Mouse (Mus musculus): ENCODE data around the gene Rbm43. TPM values are rescaled to one million over a fixed set of nuclear protein-coding genes. Genes with fewer than 3 reads are reported as not detected.
"Not testable (repeated sequence)": the region's sequence is repeated elsewhere in the genome, so short reads cannot be mapped to it uniquely, and the experiment has no call there.

Gene Rbm43
- polyA plus RNA-seq, 1 experiment from 2014 or later: 29.2 TPM

- H3K9ac ChIP-seq (ENCODE audit: low read depth, low read length): no peak overlapping the region
- H3K27ac ChIP-seq (ENCODE audit: low read depth, low read length): no peak overlapping the region
- H3K36me3 ChIP-seq (ENCODE audit: control insufficient read depth, insufficient read depth, low read length): no peaks in the 10 kb centered on the region
- ATAC-seq (replicated peaks; ENCODE audit: low FRiP score) (no peak), DNase-seq (ENCODE audit: low spot score) (no peak)
- H3K4me3 ChIP-seq (ENCODE audit: low read depth, low read length): no peak overlapping the region
- H3K4me1 ChIP-seq (replicated peaks; ENCODE audit: control insufficient read depth, insufficient read depth, low read length): no peaks in the 10 kb centered on the region
- WGBS: 79% methylated on average over 12 of the region's 12 CpGs
- no peak overlapping the region for H3K4me2 ChIP-seq
- H3K27me3 ChIP-seq (replicated peaks; ENCODE audit: control insufficient read depth, insufficient read depth, low read length): no peaks in the 10 kb centered on the region
- H3K9me3 ChIP-seq (ENCODE audit: control insufficient read depth, low read length): no peaks in the 10 kb centered on the region
Observed at GRCm38 (mm10) chr2:51892411-51892901, 42.5 kb downstream of the Rbm43 start.

- Histone ChIP-seq H3K27me3 (replicated peaks; ENCODE audit: control insufficient read depth, insufficient read depth, low read length) (no peaks in the 10 kb centered on the region), H3K9me3 (ENCODE audit: control insufficient read depth, low read length) (no peaks in the 10 kb centered on the region), H3K4me3 (ENCODE audit: low read depth, low read length) (no peak overlapping the region), H3K4me1 (replicated peaks; ENCODE audit: control insufficient read depth, insufficient read depth, low read length) (no peaks in the 10 kb centered on the region), H3K27ac (ENCODE audit: low read depth, low read length) (no peak overlapping the region), H3K36me3 (ENCODE audit: control insufficient read depth, insufficient read depth, low read length) (no peaks in the 10 kb centered on the region), H3K9ac (ENCODE audit: low read depth, low read length) (no peak overlapping the region), H3K4me2 (no peak overlapping the region)
- no peak for ATAC-seq (replicated peaks; ENCODE audit: low FRiP score)
- 80% methylated on average over 4 of the region's 4 CpGs for WGBS
- no peak for DNase-seq (ENCODE audit: low spot score)
Observed at GRCm38 (mm10) chr2:51890961-51891360, 44.0 kb downstream of the Rbm43 start.

GRCm38 (mm10) chr2:51890139-51890538 lies 44.8 kb downstream of the Rbm43 start:
- ATAC-seq (replicated peaks; ENCODE audit: low FRiP score); H3K9ac ChIP-seq (ENCODE audit: low read depth, low read length); H3K4me2 ChIP-seq; H3K4me3 ChIP-seq (ENCODE audit: low read depth, low read length); H3K36me3 ChIP-seq (ENCODE audit: control insufficient read depth, insufficient read depth, low read length); H3K4me1 ChIP-seq (replicated peaks; ENCODE audit: control insufficient read depth, insufficient read depth, low read length); DNase-seq (ENCODE audit: low spot score); H3K27me3 ChIP-seq (replicated peaks; ENCODE audit: control insufficient read depth, insufficient read depth, low read length); H3K27ac ChIP-seq (ENCODE audit: low read depth, low read length); H3K9me3 ChIP-seq (ENCODE audit: control insufficient read depth, low read length): not testable (repeated sequence)
- WGBS: 96% methylated on average over 10 of the region's 26 CpGs

GRCm38 (mm10) chr2:51880143-51880542 lies 54.8 kb downstream of the Rbm43 start:
- Histone ChIP-seq H3K27me3 (replicated peaks; ENCODE audit: control insufficient read depth, insufficient read depth, low read length) (no peaks in the 10 kb centered on the region), H3K27ac (ENCODE audit: low read depth, low read length) (no peak overlapping the region), H3K9ac (ENCODE audit: low read depth, low read length) (no peak overlapping the region), H3K9me3 (ENCODE audit: control insufficient read depth, low read length) (no peaks in the 10 kb centered on the region), H3K4me3 (ENCODE audit: low read depth, low read length) (no peak overlapping the region), H3K36me3 (ENCODE audit: control insufficient read depth, insufficient read depth, low read length) (no peaks in the 10 kb centered on the region), H3K4me1 (replicated peaks; ENCODE audit: control insufficient read depth, insufficient read depth, low read length) (no peaks in the 10 kb centered on the region), H3K4me2 (no peak overlapping the region)
- DNase-seq (ENCODE audit: low spot score) (no peak), ATAC-seq (replicated peaks; ENCODE audit: low FRiP score) (no peak)
- WGBS: 67% methylated on average over 1 of the region's 1 CpGs

Other genes with a start within 250 kb of the Rbm43 start
- 11.8 and 12.5 TPM in 2 replicates for gene Nmi, start 38.3 kb upstream of the Rbm43 start, polyA plus RNA-seq (2014; fragmentation: Nextera tagmentation; extraction: Ambion mirVana)
- gene Tnfaip6, start 102.8 kb upstream of the Rbm43 start, polyA plus RNA-seq (2014; fragmentation: Nextera tagmentation; extraction: Ambion mirVana): 1.8 and 1.9 TPM in 2 replicates
- 41.5 and 44.9 TPM in 2 replicates for gene Rif1, start 137.7 kb upstream of the Rbm43 start, polyA plus RNA-seq (2014; fragmentation: Nextera tagmentation; extraction: Ambion mirVana)

Data from liver, embryonic 11.5 days (tissue).